Mouse (Mus musculus) adrenal gland, adult 10 weeks (tissue): ENCODE results near the gene Lgi1. TPM values are rescaled to one million over a fixed set of nuclear protein-coding genes. Genes with fewer than 3 reads are reported as not detected.

Experiments used
- polyA plus RNA-seq: library from polyadenylated mRNA; stranded (reverse); fragments of 350-450 nt; fragmentation: Illumina TruSeq; extraction: RNeasy Lipid Tissue Mini Kit (QIAGEN cat#74804); gene quantifications from one replicate; pipeline ENCODE4 v1.2.3, GENCODE M21; 2014; ENCODE audit warnings: low read depth, low replicate concordance

Gene Lgi1
- 4.5 TPM for polyA plus RNA-seq

DNA sequence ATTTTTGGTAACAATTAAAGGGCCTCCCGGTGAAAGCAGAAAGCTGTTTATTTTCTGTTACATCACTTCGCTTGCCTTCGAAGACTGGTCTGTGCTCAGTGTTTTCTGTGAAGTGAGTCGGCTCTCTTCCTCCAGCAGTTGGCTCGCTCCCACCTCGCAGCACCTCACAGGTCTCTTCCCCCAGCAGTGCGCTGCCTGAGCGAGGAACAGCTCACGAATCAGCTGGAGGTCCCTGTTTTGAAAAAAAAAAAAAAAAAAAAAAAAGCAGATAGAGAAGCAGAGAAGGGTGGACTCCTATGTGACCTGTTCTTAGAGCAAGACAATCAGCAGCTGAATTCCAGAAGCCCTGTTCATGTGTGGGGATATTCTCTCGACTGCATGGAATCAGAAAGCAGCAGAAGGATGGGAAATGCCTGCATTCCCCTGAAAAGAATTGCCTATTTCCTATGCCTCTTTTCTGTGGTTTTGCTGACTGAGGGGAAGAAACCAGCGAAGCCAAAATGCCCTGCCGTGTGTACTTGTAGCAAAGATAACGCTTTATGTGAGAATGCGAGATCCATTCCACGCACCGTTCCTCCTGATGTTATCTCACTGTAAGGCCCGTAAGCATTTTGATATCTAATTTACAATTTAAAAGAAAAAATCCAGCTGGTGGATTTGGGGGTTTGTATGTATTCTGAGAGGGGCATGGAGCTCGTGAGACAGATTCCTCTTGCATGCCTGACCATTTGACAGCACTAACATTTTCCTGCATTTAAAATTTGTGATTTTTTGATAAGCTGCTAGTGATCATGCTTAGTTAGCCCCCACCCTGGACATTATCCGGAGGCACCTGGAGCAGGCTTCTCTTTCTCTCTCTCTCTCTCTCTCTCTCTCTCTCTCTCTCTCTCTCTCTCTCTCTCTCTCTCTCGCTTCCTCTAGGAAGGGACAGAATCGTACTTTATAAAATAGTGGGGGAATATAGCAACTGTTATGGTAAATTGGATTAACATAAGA lies at the start of gene Lgi1:
Lgi1 (plus strand) TSS at position 32 of the 996 bp plus-strand sequence.

DNA sequence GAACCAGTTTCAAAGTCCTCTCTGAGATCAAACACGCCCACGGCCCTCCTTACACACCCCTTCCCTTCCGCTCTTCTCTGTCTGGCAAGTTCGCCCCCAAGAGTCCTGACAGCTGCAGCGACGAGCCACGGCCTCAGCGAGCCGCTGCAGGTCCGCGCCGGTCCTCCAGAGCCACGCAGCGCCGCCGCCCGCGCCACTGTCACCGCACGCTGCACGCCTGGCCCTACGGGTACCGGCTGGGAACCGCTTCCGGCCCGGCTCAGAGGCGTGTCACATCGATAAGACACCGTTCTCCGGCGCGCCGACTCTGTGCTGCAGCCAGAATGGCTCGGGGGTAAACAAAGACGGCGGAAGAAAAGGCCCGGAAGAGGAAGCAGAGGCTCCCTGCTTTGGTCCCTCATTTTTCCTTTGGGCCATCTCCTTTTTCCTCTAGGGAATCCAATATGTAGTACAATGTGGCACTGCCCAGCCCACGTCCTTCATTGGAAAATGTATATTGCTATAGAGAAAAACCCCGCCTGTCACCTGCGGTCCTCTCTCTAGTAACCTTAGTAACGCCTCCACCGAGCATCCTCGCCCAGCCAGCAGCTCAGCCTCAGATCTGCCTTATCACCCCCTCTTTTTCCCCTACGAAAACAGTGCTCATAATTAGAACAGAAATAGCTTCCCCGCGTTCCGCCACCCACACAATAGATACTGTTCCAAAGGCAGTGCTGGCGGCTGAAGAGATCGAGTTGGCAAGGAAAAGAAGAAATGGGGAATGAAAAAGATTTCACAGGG lies 40.2 kb upstream of the Lgi1 start, which contains the start of gene Fra10ac1:
Fra10ac1 (minus strand) TSS at position 252 of the 780 bp plus-strand sequence.

Other genes starting within 250 kb of the Lgi1 start
- gene Myof, start 221.0 kb upstream of the Lgi1 start, polyA plus RNA-seq: 42.1 TPM
- gene Cep55, start 209.5 kb upstream of the Lgi1 start, polyA plus RNA-seq: 5.0 TPM
- 1.5 TPM for gene Ffar4, start 167.5 kb upstream of the Lgi1 start, polyA plus RNA-seq
- gene Rbp4, start 139.3 kb upstream of the Lgi1 start, polyA plus RNA-seq: 28.3 TPM
- gene Pde6c, start 131.8 kb upstream of the Lgi1 start, polyA plus RNA-seq: not detected
- gene Fra10ac1, start 40.4 kb upstream of the Lgi1 start, polyA plus RNA-seq: 62.7 TPM
- gene Slc35g1, start 131.4 kb downstream of the Lgi1 start, polyA plus RNA-seq: 47.8 TPM
- gene Plce1, start 216.6 kb downstream of the Lgi1 start, polyA plus RNA-seq: 4.3 TPM